Mouse (Mus musculus) right cerebral cortex, adult 18-20 months (tissue): Measurements from ENCODE around the gene Arl2bp.

Experiments used
- DNase-seq: peaks from one replicate; pipeline ENCODE4 v3.0.0; 2022; ENCODE audit warnings: mixed read lengths

The Arl2bp gene

GRCm38 (mm10) chr8:94666456-94667308, at the start of gene Arl2bp:
Gene Arl2bp, plus strand, starts transcription at chr8:94666600.
- peak; percentile 95 for DNase-seq

DNA sequence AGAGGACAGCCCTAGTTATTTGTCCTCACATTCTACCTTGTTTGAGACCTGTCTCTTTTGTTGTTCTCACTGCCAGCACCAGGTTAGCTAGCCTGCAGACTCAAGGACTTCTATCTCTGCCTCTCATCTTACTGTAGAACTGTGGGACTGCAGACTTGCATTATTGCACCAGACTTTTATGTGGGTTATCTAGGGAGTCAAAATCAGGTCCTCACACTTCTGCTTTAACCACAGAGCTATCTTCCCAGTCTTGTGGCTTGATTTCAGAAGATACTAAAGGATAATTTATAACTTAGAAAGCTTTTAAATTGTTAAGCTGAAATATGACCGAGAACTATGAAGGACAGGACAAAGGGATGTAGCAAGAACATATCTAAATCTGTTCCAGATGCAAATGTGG, 41.5 kb upstream of the Arl2bp start:
- DNase-seq, result no peak

- DNase-seq, result no peak
Measured at GRCm38 (mm10) chr8:94633564-94634194, 32.7 kb upstream of the Arl2bp start.

DNA sequence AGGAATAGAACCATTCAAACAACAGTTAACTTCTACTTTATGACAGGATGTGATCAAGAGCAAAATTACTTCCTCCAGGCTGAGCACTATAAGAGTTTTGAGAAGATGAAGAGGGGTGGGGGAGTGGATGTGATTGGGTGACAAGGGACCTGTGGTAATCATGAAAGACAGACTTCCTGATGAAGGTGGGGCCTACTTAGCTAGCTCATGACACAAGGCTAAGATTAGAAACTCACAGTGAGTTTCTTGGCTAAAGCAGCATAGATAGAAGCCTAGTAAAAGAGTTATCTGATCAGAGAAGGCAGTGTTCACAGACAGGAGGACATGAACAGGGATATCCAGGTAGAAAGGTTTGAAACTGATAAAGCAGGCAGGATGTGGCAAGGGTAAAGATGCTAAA, 32.2 kb upstream of the Arl2bp start:
- no peak for DNase-seq

DNA sequence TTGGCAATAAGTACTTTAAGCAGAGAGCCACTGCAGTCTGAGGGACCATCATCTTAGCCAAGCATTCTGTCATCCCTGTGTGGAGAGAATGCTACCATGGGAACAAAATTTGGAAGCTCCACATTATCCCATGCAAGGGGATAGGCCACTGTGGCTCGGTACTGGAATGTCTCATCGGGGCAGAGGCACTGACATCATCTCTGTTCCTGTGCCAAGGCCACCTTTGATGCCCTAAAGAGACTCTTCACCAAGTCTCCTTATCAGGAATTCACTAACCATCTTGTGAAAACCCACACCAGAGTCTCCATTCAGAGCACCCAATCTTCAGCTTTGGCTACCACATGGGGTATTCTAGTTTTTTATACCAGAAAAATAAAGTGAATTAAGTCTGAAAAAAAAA, 25.2 kb upstream of the Arl2bp start:
- no peak for DNase-seq

DNA sequence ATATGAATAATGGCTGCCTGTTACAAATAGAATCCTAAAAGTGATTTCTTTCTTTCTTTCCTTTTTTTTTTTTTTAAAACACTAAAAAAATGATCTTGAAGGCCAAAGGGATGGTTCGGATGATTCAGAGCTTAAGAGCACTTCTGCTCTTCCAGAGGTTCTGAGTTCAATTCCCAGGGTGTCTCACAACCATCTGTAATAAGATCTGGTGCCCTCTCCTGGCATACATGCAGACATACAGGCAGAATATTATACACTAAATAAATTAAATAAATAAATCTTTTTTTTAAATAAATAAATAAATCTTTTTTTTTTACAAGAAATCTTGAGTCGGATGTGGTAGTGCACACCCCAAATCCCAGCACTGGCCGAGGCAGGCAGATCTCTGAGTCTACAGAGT, 24.5 kb upstream of the Arl2bp start:
- no peak for DNase-seq

DNA sequence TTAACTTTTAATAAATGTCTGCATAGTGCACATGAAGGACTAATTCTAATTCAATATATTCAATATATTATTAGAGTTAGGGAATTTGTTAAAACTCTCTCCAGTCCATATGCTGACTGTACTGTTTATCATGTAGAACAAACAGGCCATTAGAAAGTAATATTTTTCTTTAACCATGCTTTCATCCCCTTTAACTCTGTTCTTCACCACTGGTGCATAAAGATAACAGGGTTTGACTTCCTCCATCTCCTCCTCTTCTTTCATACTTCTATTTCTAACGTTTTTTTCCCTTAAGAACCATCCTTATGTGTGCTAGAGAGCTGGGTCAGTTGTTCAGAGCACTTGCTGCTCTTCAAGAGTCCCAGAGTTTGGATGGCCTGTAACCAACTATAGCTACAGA, 21.2 kb upstream of the Arl2bp start:
- DNase-seq, result no peak

DNA sequence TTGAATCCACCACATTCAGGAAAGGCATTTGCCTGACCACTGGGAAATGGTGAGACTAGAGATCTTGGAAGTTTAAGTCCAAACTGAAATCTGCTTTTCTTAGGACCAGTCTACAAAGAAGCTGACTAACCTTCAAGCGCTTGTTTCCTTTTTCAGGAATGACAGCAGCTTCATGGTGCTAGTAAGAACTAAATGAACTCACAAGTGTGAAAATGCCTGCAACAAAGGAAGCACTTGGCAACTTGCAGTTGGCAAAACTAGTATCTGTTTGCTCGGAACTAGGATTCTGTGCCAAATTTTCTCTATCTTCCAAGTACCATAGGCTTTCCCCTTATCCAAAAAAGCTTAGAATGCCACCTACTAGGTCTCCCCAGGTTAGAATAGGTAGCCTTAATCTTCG, 20.2 kb upstream of the Arl2bp start:
- DNase-seq, result peak; percentile 20

- DNase-seq, result no peak
Measured at GRCm38 (mm10) chr8:94649496-94649895, 16.9 kb upstream of the Arl2bp start.

DNA sequence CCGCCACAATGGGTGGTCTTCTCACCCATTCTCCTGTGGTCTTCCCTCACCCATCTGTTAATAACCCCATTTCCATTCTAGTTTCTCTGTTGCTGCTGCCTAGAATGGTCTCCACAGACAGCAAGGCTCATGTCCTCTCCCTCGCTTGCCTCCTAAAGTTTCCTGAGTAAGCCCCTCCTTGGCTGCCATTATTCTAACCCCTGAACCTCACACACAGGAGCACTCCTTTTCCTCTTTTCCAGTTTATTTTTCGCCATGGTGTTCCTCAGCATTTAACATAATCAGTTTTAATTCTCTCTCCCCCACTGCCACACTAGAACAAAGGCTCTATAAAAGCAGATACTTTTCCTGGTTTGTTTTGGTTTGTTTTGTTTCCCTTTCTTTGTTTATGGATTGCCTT, 13.4 kb upstream of the Arl2bp start:
- no peak for DNase-seq

DNA sequence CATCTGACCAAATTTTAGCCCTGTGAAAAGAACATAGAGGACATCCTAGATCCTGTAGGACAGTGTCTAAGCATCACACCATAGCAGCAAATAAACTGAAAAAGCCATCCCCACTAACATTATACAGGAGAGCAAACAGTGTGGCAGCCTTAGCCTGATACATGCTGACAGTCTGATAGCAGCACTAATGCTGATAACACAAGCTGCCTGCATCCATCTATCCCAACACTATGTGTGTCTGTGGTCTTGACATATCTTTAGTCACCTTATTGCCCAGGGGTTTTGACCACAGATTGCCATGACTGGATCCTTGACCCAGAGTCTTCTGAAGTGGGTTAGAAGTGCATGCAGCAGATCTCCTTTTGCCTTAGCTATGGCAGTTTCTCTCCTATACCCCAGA, 11.4 kb upstream of the Arl2bp start:
- no peak for DNase-seq

DNA sequence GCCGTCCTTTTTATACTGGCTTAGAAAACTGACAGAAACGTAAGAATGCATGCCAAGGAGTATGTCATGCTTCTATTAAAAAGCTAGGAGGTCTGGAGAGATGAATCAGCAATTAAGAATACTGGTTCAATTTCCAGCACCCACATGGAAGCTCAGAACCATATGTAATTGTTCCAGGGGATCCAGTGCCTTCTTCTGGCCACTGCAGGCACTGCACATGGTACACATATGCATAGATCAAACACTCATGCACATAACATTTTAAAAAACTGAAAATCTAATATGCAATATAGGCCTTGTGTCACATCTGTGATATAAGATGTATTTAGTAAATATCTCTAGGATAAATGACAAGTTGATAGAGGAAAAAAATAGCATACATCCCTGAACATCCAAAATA, 8.4 kb upstream of the Arl2bp start:
- DNase-seq, result no peak

GRCm38 (mm10) chr8:94660418-94660817, 6.0 kb upstream of the Arl2bp start:
- no peak for DNase-seq

- no peak for DNase-seq
Measured at GRCm38 (mm10) chr8:94664722-94665121, 1.7 kb upstream of the Arl2bp start.

- no peak for DNase-seq
Measured at GRCm38 (mm10) chr8:94674384-94674783, 8.0 kb downstream of the Arl2bp start.

DNA sequence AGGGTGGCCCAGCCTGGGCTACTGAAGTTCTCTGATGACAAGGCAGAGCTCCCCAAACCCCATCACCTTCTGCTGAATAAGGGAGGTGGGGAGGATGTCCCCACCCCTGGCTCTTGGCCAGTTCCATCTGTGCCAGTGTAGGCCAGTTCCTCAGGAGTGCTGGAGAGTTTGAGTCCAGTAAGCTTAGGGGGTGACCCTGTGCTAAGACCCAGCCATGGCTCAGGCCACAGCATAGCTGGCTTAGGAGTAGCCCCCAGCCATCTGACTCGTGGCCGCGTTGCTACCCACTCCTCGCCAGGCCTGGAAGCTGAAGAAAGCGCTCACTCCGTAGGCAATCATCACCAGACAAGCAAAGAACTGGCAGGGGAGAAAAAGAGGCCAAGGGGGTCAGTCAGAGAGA, 9.5 kb downstream of the Arl2bp start:
- no peak for DNase-seq

- peak; percentile 56 for DNase-seq
Measured at GRCm38 (mm10) chr8:94678582-94678981, 12.2 kb downstream of the Arl2bp start.

DNA sequence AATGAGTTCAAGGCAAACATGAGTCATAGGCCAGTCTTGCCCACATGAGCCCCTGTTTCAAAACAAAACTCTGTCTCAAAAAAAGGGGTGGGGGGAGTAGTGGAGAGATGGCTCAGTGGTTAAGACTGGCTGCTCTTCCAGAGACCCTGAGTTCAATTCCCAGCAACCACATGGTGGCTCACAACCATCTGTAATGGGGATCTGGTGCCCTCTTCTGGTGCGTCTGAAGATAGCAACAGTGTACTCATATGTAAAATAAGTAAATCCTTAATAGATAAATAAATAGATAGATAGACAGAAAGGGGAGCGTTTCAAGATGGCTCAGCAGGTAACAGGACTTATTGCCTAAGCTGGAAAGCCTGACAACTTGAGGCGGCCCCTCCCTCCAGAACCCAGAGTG, 14.0 kb downstream of the Arl2bp start:
- DNase-seq, result no peak

DNA sequence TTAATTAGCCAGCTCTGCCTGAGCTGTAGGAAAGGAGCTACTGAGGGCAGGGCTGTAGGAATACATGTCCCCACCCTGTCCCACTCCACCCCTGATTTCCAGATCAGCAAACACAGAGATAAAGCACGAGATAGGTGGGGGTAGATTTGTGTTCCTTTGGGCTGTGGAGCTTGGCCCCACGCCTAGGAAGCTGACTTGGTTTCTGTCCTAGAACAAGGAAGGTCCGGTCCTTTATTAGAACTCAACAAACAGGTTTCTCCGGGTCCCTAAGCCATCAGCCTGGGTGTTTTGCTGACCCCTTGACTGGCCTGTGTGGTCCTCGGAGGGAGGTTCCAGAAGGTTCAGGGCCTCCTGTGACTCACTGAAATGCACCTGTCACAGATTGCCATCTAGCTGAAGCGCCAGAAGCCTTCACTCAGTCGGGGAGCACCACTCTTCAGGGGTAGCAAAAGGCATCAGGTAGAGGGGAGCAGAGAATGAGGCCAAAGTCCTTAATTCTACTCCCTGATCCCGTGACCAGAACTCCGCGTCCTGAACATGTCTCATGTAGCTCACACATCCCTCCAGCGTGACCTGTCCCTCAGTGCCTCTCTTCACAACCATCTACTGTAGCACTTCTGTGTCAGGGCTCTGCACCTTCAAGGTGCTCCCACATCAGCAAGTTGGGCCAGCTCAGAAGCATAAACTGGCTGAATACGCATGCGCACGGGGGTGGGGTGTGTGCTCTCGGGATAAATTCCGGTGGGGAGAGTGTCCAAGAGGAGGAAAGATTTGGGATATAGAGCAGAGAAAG, 16.5 kb downstream of the Arl2bp start:
- DNase-seq, result no peak

DNA sequence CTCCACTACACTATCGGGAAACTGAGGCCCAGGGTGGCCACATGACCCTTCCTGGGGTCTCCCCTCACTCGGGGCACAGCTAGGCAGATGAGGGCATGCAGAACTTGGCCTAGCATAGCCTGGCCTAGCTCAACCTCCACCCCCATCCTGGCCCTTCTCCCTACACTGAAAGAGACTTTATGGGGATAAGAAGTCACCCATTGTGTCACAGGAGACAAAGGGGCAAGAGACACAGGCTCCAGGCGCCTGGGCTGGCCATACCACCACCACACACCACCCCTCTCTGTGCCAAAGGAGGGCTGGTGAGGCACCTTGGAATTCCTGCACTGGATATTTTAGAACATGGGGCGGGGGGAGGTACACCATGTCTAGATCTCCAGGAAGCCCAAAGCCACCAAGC, 17.9 kb downstream of the Arl2bp start:
- peak; percentile 29 for DNase-seq

DNA sequence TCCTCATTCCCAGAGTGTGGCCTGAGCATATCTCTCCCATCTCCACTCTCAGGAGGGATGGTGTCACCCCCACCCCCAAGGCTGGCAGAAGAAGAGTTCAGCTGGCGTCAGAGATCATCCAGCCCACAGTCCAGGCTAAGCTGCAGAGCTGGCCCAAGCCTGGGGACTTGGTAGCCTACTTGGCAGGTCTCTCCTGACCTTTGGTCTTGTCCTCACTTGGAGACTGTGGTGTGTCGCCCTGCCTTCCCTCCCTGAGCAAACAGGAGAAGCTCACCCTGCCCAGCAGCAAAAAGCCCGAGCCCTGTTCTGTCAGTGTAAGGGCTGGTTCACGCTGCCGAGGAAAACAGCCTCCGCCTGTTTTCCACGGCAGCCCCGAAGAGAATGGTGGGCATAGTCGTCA, 19.6 kb downstream of the Arl2bp start:
- no peak for DNase-seq

DNA sequence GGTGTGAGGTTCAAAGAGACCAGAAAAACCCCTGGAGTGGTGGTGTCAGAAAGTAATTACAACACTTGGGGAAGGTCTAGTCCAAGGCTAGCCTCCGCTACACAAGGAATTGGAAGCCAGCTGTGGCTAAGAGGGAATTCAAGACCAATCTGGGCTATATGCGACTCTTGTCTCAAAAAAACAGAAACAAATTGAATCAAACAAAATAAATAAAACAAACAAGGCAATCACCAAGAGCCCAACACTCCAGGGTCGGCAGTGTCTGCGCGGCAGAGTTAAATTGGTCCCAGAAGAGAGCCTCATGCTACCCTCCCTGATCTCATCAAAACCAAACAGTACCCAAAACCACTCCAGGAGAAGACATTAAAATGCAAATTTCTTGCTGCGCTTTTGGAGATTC, 28.3 kb downstream of the Arl2bp start:
- DNase-seq, result no peak

DNA sequence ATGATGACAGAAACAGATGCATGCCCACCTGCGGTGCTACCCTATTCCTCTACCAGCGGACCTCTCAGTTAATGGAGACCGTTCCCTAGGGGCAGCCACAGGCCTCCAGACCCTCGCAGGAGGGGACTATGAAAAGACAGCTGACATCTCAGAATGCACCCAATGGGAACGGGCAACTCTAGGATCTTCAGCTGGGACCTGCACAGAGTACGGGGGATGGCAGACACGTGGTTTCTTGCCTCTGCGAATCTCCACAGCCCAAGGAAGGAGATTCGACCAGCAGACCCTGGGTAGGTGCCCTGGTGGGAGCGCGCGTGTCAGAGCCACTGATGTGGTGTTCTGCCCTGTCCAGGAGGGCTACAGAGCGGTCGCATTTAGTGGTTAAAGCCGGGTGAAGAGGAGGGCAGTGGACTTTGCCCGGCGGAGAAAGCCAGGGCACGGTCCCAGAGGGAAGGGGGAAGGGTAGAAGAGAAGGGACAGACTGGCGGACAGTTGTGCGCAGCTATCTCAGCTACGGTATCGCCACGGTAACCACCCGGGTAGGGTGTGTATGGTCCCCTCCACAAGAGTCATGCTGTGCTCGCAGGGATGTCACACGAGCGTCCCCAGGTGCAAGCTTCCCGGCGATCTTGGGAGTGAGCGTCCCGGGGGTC, 29.1 kb downstream of the Arl2bp start:
- DNase-seq, result no peak
